Mouse (Mus musculus): ENCODE measurements around the gene Gm28048.

The Gm28048 gene

GRCm38 (mm10) chr11:22830179-22830611 is 151.7 kb downstream of the Gm28048 start:
- DNase-seq, result no peak

DNA sequence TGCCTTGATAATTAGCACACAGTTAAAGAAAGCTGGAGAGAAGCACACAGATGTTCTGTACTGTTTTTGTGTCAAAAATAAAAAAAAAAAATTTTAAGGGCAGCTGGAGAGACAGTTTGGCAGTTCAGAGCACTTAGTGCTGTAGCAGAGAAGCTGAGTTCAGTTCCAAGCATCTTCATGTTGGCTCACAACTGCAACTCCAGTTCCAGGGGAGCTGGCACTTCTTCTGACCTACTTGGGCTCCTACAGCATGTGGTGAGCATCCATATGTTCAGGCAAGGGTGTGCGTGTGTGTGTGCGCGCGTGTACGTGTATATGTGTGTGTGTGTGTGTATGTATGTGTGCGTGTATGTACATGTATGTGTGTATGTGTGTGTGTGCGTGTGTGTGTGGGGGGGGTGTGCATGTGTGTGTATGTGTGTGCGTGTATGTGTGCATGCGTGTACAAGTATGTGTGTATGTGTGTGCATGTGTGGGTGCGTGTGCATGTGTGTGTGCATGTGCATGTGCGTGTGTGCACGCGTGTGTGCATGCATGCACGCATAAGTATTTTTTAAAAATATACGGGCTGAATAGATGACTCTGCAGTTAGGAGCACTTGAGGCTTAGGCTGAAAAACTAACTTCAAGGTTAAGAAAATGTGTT is 152.8 kb downstream of the Gm28048 start:
- DNase-seq, result no peak

- no peak for DNase-seq
These were observed 154.3 kb downstream of the Gm28048 start for GRCm38 (mm10) chr11:22827514-22828080.

GRCm38 (mm10) chr11:22826665-22827064 is 155.2 kb downstream of the Gm28048 start:
- no peak for DNase-seq

DNA sequence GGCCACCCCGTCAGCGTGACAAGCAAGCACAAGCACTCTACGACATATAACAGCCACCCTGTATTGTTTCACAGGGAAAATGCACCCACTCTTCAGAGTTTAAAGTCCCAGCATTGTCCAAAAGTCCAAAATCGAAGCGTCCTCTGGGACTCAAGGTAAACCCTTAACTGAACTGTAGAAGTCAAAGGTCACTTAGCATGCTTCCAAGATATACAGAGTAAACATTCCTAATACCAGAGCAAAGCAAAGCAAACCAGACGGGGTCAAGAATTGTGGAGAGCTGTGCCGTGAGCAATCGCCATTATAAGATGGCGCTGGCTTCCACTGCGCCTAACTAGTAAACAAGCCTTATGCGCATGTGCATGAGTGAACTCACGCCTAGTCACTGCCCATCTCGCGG is 155.8 kb downstream of the Gm28048 start:
- DNase-seq, result no peak

- DNase-seq, result no peak
These were observed 156.3 kb downstream of the Gm28048 start for GRCm38 (mm10) chr11:22825548-22825947.

- no peak for DNase-seq
These were observed 157.7 kb downstream of the Gm28048 start for GRCm38 (mm10) chr11:22824049-22824705.

DNA sequence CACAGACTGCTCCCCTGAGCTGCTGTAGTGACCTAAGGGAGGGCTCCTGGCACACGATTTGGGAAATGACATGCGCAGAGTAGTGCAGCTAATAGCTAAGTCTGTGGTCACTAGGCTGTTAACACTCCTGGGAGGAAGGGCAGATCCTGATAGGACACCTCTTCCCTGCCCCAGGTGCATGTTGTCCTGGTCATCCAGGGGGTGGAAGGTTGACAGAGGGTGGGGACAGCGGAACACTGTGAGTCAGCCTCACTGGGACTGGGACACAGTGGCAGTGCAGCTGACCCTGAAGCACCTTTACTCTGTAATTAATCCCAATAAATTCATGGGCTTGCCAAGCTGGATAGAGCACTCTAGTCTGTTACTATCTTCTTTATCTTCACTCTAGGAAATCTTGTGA is 160.6 kb downstream of the Gm28048 start:
- no peak for DNase-seq

DNA sequence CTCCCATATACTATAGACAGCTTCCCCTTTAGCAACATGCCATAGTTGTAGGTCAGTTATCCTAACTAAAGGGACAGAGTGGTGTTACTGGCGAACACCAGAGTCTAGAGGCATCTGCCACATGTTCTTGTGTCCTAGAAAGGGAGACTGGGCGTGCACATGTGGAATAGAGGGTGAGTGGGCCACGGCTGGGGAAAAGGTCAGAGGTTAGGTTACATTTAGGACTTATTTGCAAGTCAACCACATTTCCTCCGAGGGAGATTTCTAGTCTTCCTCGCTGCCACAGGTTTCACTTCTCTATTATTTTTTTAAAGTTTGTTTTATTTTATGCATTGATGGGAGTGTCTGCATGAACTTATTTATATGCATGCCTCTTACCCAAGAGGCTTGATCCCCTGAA is 163.5 kb downstream of the Gm28048 start:
- DNase-seq, result no peak

DNA sequence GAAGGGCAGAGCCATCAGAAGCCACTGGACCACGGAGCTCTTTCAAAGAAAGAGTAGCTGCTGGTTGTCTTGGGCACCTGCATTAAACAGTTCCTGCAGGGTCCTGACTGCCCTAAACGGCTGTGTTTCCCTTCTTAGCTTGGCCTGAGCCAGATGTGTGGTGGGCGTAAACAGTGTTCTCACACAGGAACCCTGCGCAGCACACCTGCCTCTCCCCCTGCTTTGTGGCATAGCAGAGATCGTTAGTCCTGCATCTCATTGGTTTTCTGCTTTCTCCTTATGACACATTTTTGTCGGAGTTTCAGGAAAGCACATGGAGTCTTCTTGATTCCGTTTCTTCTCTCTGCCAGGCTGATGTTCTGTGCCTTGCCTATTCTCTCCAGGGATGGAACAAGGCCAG is 166.0 kb downstream of the Gm28048 start:
- no peak for DNase-seq

DNA sequence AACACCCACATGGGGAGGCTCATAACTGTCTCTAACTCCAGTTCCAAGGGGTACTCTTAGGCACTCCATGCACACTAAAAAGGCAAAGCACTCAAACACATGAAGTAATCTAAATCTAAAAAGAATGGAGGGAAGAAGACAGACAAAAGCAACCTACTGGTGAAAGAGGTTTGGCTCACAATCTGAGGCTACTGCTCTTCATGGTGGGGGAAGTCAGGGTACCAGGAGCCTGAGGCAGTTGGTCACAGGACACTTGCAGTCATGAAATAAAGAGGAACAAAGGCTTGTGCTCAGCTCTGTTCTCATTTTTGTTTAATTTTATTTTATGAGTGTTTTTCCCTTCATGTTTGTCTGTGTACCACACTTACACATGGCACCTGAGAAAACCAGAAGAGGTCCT is 166.7 kb downstream of the Gm28048 start:
- DNase-seq, result no peak

DNA sequence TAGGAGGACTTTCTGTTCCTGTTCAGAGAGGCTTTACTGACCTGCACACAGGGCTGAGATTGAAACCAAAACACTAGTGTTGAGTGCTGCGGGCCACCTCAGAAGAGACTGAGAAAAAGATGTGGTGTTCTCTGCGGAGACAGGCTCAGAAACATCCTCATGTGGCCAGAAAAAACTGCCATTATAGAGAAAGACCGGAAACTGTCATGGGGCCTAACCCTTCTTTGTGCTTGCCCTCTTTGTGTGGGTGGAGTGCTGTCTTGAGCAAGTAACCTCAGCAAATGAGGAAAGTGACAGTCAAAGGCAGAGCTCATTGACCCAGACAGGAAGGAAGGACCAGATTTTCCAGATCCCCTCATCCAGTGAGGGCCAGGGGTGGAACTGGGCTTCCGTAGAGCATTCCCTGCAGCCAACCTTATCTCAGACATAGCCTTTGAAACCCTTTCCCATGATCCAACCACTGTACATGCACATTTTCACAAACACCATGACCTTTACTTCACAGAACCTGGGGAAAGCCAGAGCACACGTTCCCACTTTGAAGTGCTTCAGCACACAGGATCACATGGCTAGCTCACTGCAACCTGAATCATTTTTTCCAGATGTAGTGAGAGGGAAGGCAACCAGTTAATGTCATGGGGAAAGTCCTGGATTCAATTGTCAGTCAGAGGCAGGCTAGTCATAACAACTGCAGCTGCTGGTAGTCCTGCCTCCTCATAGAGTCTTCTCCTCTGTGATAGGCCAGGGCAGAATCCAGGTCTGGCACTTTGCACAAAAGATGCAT is 167.8 kb downstream of the Gm28048 start:
- no peak for DNase-seq

DNA sequence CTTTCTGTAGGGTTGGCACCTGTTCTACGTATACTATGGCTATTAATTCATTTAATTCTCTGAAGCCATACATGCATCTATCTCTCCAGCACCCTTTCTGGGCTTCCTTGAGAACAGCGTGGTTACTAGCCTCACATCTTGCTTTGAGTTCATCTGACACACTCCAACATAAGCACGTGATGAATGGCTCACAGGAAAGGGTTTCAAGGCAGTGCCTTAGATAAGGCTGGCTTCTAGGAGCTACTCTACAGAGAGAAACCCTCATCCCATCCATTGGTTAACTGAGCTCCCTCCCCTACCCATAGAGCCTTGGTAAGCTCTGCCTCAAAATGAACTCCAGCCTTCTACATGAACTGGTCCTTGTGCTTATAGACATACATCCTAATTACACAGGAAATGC is 168.5 kb downstream of the Gm28048 start:
- DNase-seq, result no peak

DNA sequence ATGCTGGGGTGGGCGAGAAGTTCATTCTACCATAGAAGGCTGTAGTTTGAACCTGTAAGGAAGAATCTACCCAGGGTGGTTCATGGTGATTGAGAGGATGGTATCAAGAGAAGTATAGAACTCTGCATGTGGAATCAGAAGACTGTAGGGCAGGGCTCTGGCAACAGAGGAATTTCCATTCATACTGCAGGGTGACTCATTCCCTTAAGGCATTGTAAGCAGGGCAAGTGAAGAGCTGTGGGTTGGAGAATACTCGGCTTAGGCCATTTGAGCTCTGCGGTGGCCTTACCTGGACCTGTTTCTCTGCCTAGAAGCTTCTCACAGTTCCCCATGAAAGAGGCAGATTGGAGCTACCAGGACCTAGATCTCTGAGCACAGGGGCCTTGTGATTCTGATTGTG is 170.5 kb downstream of the Gm28048 start:
- no peak for DNase-seq

GRCm38 (mm10) chr11:22809465-22810096 is 172.3 kb downstream of the Gm28048 start:
- no peak for DNase-seq

GRCm38 (mm10) chr11:22808040-22808439 is 173.8 kb downstream of the Gm28048 start:
- no peak for DNase-seq

DNA sequence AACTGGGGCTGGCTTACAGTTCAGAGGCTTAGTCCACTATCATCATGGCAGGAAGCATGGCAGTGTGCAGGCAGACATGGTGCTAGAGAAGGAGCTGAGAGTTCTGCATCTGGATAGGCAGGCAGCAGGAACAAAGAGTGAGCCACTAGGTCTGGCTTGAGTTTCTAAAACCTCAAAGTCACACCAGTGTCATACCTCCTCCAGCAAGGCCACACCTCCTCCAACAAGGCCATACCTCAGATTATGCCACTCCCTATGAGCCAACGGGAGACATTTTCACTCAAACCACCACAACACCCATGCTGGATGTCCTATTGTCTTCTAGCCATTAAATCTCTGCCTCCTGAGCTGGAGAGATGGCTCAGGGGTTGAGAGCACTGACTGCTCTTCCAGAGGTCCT is 176.7 kb downstream of the Gm28048 start:
- no peak for DNase-seq

DNA sequence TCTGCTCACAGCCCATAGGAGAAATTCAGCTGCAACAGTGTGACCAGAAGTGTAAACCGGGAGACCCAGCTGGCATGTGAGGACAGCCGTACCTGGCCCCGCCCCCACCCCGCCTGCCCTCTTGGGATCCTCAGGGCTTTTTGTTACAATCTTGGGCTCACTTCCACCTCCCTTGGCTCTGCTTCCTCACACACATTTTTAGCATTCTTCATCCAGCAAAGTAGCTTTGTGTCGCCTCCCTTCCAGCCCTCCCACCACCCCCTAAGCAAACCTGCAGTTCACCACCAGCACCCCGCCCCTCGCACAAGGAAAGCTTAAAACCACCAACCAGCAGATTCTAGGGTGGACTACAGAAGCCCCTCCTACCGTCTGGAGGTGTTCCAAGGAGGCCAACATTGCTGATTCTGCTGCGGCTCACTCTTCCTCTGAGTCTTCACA is 181.9 kb downstream of the Gm28048 start:
- no peak for DNase-seq

GRCm38 (mm10) chr11:22798916-22799315 is 183.0 kb downstream of the Gm28048 start:
- no peak for DNase-seq

DNA sequence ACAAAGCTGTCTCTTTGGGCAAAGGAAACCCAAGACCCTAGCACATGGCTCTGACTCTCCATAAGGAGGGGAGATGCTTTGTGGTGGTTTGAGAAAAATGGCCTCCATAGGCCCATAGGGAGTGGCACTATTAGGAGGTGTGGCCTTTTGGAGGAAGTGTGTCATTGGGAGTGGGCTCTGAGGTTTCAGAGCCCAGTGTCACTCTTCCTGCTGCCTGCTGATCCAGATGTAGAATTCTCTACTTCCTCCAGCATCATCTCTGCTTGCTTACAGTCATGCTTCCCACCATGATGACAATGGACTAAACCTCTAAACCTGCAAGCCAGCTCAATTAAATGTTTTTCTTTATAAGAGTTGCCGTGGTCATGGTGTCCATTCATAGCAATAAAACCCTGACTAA is 187.2 kb downstream of the Gm28048 start:
- no peak for DNase-seq

DNA sequence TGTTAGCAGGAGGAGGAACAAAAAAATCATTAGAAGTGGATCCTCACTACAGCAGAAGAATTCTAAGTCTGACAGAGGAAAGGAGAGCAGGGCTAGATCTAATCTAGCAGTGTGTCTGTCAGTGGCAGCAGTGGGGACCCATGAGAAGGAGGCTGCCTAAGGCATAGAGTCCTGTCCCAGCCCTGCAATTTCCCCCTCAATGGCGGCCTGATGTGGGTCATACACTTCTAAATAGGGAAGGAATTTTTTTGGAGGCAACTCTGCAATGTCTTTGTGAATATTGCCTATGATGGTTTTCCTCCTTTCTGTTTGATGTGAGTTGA is 188.0 kb downstream of the Gm28048 start:
- DNase-seq, result no peak

GRCm38 (mm10) chr11:22793176-22793880 is 188.6 kb downstream of the Gm28048 start:
- DNase-seq, result no peak

GRCm38 (mm10) chr11:22792149-22792548 is 189.7 kb downstream of the Gm28048 start:
- no peak for DNase-seq
